Mouse (Mus musculus): ENCODE results near the gene Ahsa2. TPM values are rescaled to one million over a fixed set of nuclear protein-coding genes. Genes with fewer than 3 reads are reported as not detected.
"Not testable (repeated sequence)": the region's sequence is repeated elsewhere in the genome, so short reads cannot be mapped to it uniquely, and the experiment has no call there.

The Ahsa2 gene
- polyA plus RNA-seq, 1 experiment from 2014 or later: 170 TPM

DNA sequence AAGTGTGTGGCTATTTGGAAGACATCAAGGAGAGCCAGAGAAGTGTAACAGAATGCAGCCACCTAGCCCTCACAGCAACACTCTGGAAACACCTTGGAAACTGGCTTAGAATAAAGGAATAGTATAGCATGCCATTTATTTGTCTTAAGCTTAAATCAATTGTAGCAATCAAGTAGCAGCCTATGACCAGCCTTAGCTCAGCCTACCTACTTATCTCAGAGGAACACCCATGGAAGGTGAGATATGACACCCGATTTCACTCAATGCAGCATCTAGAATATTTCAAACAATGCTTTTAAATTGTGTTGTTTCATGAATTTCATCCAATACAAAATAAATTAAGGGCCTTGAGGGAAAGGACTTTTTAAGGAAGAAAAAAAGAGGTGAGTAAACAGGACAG, 7.9 kb downstream of the Ahsa2 start:
- H3K9me3 ChIP-seq: no peaks in the 10 kb centered on the region
- no peak overlapping the region for H3K9ac ChIP-seq
- H3K36me3 ChIP-seq (replicated peaks): peaks cover 91% of the 10 kb centered on the region
- no peak overlapping the region for H3K27ac ChIP-seq
- peaks cover 4% of the 10 kb centered on the region for H3K4me1 ChIP-seq
- H3K4me2 ChIP-seq: no peak overlapping the region
- WGBS: 95% methylated on average over 1 of the region's 1 CpGs
- H3K27me3 ChIP-seq: no peaks in the 10 kb centered on the region
- no peak overlapping the region for H3K4me3 ChIP-seq (replicated peaks)
- ATAC-seq (ENCODE audit: low FRiP score): no peak

DNA sequence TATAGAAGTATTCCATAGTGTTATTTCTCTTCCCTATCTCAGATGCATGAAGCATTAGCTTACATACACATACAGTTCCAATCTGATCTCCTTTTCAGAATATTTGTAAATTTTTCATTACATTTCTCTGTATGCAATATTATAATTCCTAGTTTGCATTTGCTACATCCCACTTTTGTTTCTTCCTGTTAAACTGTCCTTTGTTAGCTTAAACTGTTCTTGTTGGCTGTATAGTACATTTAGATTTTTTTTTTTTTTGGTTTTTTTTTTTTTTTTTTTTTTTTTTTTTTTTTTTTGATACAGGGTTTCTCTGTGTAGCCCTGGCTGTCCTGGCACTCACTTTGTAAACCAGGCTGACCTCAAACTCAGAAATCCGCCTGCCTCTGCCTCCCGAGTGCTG, 32.0 kb downstream of the Ahsa2 start:
- not testable (repeated sequence) for H3K4me3 ChIP-seq (replicated peaks); H3K27ac ChIP-seq; ATAC-seq (ENCODE audit: low FRiP score); H3K4me2 ChIP-seq; H3K27me3 ChIP-seq; H3K9ac ChIP-seq; H3K4me1 ChIP-seq; H3K9me3 ChIP-seq
- 94% methylated on average over 2 of the region's 2 CpGs for WGBS
- H3K36me3 ChIP-seq (replicated peaks): peaks cover 23% of the 10 kb centered on the region

Small RNA genes within 50 kb of the gene (microRNA-seq; reads per million reads assigned to microRNA genes)
- gene Gm47279: not detected

Other genes starting within 250 kb of the Ahsa2 start
- 169 and 171 TPM in 2 replicates for gene Xpo1, start 242.0 kb downstream of the Ahsa2 start, polyA plus RNA-seq (2016; fragmentation: Nextera tagmentation; extraction: Ambion mirVana)
- 30.9 and 32.1 TPM in 2 replicates for gene Usp34, start 191.1 kb downstream of the Ahsa2 start, polyA plus RNA-seq (2016; fragmentation: Nextera tagmentation; extraction: Ambion mirVana)
- gene 1700093K21Rik, start 23.1 kb upstream of the Ahsa2 start, polyA plus RNA-seq (2016; fragmentation: Nextera tagmentation; extraction: Ambion mirVana): not detected in 2 replicates
- gene 0610010F05Rik, start 135.6 kb upstream of the Ahsa2 start, polyA plus RNA-seq (2016; fragmentation: Nextera tagmentation; extraction: Ambion mirVana): 90.4 and 92.9 TPM in 2 replicates
- 23.8 and 24.9 TPM in 2 replicates for gene Pus10, start 167.6 kb upstream of the Ahsa2 start, polyA plus RNA-seq (2016; fragmentation: Nextera tagmentation; extraction: Ambion mirVana)
- 42.8 and 45.9 TPM in 2 replicates for gene Pex13, start 167.9 kb upstream of the Ahsa2 start, polyA plus RNA-seq (2016; fragmentation: Nextera tagmentation; extraction: Ambion mirVana)

Data from forebrain, embryonic 12.5 days (tissue).